Comparison of ENCODE assay signal across 23 mouse cellular contexts in genomic region chr3:105754184-105754583, GRCm38 (mm10). TPM values are rescaled to one million over a fixed set of nuclear protein-coding genes. Genes with fewer than 3 reads are reported as not detected.
DNase-seq lines count a peak whose midpoint lies in the region; ATAC-seq and TF ChIP-seq lines count a peak whose summit lies in the region.
"Had no signal": no experiment of that assay in that cellular context is flagged by ENCODE, and none has a peak within 500 bp of the region (broad histone marks: within the 10 kb centered on the region; RNA-seq: fewer than 3 reads in every experiment).

No protein-coding gene starts in this region.

- no peaks in the 10 kb centered on the region for H3K36me3 ChIP-seq in forebrain, embryonic 14.5 days (ENCODE audit: control insufficient read depth, insufficient read depth, low read length)
- H3K36me3 ChIP-seq in forebrain, embryonic 15.5 days = no peaks in the 10 kb centered on the region
- H3K36me3 ChIP-seq in intestine, postnatal 0 days (ENCODE audit: control insufficient read depth, insufficient read depth) = peaks cover 3% of the 10 kb centered on the region; the same call in 1 of the 2 replicates
- H3K36me3 ChIP-seq in intestine, embryonic 16.5 days (ENCODE audit: control insufficient read depth, insufficient read depth, low read length) = no peaks in the 10 kb centered on the region
- H3K36me3 ChIP-seq: embryonic facial prominence, embryonic 12.5 days; hindbrain, embryonic 13.5 days; intestine, embryonic 15.5 days had no signal

- H3K27me3 ChIP-seq in forebrain, embryonic 14.5 days (replicated peaks; ENCODE audit: control insufficient read depth, insufficient read depth, low read length) = no peaks in the 10 kb centered on the region
- no peaks in the 10 kb centered on the region for H3K27me3 ChIP-seq in forebrain, embryonic 15.5 days
- no peaks in the 10 kb centered on the region for H3K27me3 ChIP-seq in intestine, postnatal 0 days (replicated peaks; ENCODE audit: control insufficient read depth, insufficient read depth, low read length)
- no peaks in the 10 kb centered on the region for H3K27me3 ChIP-seq in intestine, embryonic 16.5 days (replicated peaks; ENCODE audit: control insufficient read depth, insufficient read depth, low read length)
- H3K27me3 ChIP-seq: CH12.LX; embryonic facial prominence, embryonic 12.5 days; embryonic facial prominence, embryonic 15.5 days; hindbrain, embryonic 13.5 days; intestine, embryonic 15.5 days had no signal

- no peak for ATAC-seq in forebrain, embryonic 14.5 days
- no peak for ATAC-seq in forebrain, embryonic 15.5 days (replicated peaks)
- ATAC-seq in intestine, postnatal 0 days = no peak
- no peak for ATAC-seq in intestine, embryonic 16.5 days
- ATAC-seq: forebrain, embryonic 16.5 days; hindbrain, embryonic 16.5 days; intestine, embryonic 15.5 days had no signal

- no peaks in the 10 kb centered on the region for H3K4me1 ChIP-seq in forebrain, embryonic 14.5 days (ENCODE audit: control insufficient read depth, insufficient read depth, low read length)
- 0 out of 2 replicates have a peak, but pooled peaks cover 11% of the 10 kb centered on the region for H3K4me1 ChIP-seq in forebrain, embryonic 15.5 days
- no peaks in the 10 kb centered on the region for H3K4me1 ChIP-seq in intestine, postnatal 0 days (replicated peaks; ENCODE audit: control insufficient read depth, insufficient read depth, low read length)
- peaks cover 2% of the 10 kb centered on the region; the same call in 1 of the 2 replicates for H3K4me1 ChIP-seq in intestine, embryonic 16.5 days (ENCODE audit: control insufficient read depth, insufficient read depth, low read length)
- H3K4me1 ChIP-seq: intestine, embryonic 15.5 days had no signal

- no peak overlapping the region for H3K4me3 ChIP-seq in forebrain, embryonic 14.5 days (ENCODE audit: low read depth, low read length)
- H3K4me3 ChIP-seq in forebrain, embryonic 15.5 days = no peak overlapping the region
- no peak overlapping the region for H3K4me3 ChIP-seq in intestine, postnatal 0 days (ENCODE audit: low read depth, low read length)
- no peak overlapping the region for H3K4me3 ChIP-seq in intestine, embryonic 16.5 days (ENCODE audit: low read length)
- H3K4me3 ChIP-seq: embryonic facial prominence, embryonic 12.5 days; embryonic facial prominence, embryonic 15.5 days; hindbrain, embryonic 13.5 days; intestine, embryonic 15.5 days had no signal

- no peak overlapping the region for H3K4me2 ChIP-seq in forebrain, embryonic 14.5 days (ENCODE audit: low read length)
- H3K4me2 ChIP-seq in forebrain, embryonic 15.5 days (replicated peaks) = no peak overlapping the region
- H3K4me2 ChIP-seq in intestine, postnatal 0 days (replicated peaks; ENCODE audit: low read depth) = no peak overlapping the region
- no peak overlapping the region for H3K4me2 ChIP-seq in intestine, embryonic 16.5 days (ENCODE audit: low read depth, low read length)
- H3K4me2 ChIP-seq: embryonic facial prominence, embryonic 12.5 days; embryonic facial prominence, embryonic 15.5 days; heart, embryonic 11.5 days; hindbrain, embryonic 13.5 days; intestine, embryonic 15.5 days had no signal

- H3K27ac ChIP-seq in forebrain, embryonic 14.5 days (ENCODE audit: low read depth, low read length) = no peak overlapping the region
- no peak overlapping the region for H3K27ac ChIP-seq in forebrain, embryonic 15.5 days (replicated peaks)
- no peak overlapping the region for H3K27ac ChIP-seq in intestine, postnatal 0 days (ENCODE audit: low read depth, low read length)
- no peak overlapping the region for H3K27ac ChIP-seq in intestine, embryonic 16.5 days (ENCODE audit: low read length)
- H3K27ac ChIP-seq: embryonic facial prominence, embryonic 12.5 days; embryonic facial prominence, embryonic 15.5 days; hindbrain, embryonic 13.5 days; intestine, embryonic 15.5 days had no signal

- peak; percentile 3 for DNase-seq in forebrain, embryonic 14.5 days (ENCODE audit: low spot score)
- peak; percentile 9 for DNase-seq in retina, embryonic 14.5 days (ENCODE audit: low spot score)
- no peak for DNase-seq in retina, postnatal 1 day
- DNase-seq: adrenal gland, adult 2 months; adrenal gland, postnatal 14 days; B cell, adult 2 months; cerebellum, adult 11 months; cerebellum, adult 2 months; cerebellum, adult 9-11 months; cerebellum, postnatal 25 days; gastrocnemius, postnatal 14 days had no signal

- 75% methylated on average over 2 of the region's 3 CpGs for WGBS in forebrain, embryonic 14.5 days
- WGBS in forebrain, embryonic 15.5 days = 75% methylated on average over 3 of the region's 3 CpGs
- WGBS in intestine, postnatal 0 days = 78% methylated on average over 3 of the region's 3 CpGs
- 74% methylated on average over 3 of the region's 3 CpGs for WGBS in intestine, embryonic 16.5 days

- H3K9me3 ChIP-seq in forebrain, embryonic 14.5 days (replicated peaks; ENCODE audit: control insufficient read depth, low read length) = no peaks in the 10 kb centered on the region
- no peaks in the 10 kb centered on the region for H3K9me3 ChIP-seq in forebrain, embryonic 15.5 days
- H3K9me3 ChIP-seq in intestine, postnatal 0 days (ENCODE audit: control insufficient read depth) = no peaks in the 10 kb centered on the region
- no peaks in the 10 kb centered on the region for H3K9me3 ChIP-seq in intestine, embryonic 16.5 days (ENCODE audit: control insufficient read depth, low read length)
- H3K9me3 ChIP-seq: embryonic facial prominence, embryonic 12.5 days; embryonic facial prominence, embryonic 15.5 days; G1E; hindbrain, embryonic 13.5 days; intestine, embryonic 15.5 days had no signal

- no peak overlapping the region for H3K9ac ChIP-seq in forebrain, embryonic 14.5 days (ENCODE audit: low read length)
- H3K9ac ChIP-seq in forebrain, embryonic 15.5 days (replicated peaks) = no peak overlapping the region
- no peak overlapping the region for H3K9ac ChIP-seq in intestine, postnatal 0 days (ENCODE audit: low read depth, low read length)
- no peak overlapping the region for H3K9ac ChIP-seq in intestine, embryonic 16.5 days (ENCODE audit: low read depth, low read length)
- H3K9ac ChIP-seq: embryonic facial prominence, embryonic 12.5 days; embryonic facial prominence, embryonic 15.5 days; hindbrain, embryonic 13.5 days; intestine, embryonic 15.5 days had no signal

- TF ChIP-seq CTCF in intestine, postnatal 0 days (IDR thresholded peaks at IDR 0.05; ENCODE audit: low read depth) = peak; percentile 19; the same call in 1 of the 2 replicates

RNA-seq across cellular contexts. Expression of gene Rap1a, which starts 47.0 kb away (rescaled TPM):
- 48.1 and 69.3 TPM in 2 replicates for polyA plus RNA-seq in forebrain, embryonic 14.5 days (2014; fragmentation: Nextera tagmentation; extraction: Ambion mirVana)
- polyA plus RNA-seq in forebrain, embryonic 15.5 days (2015; fragmentation: Nextera tagmentation; extraction: Ambion mirVana) = 76.3 and 78.3 TPM in 2 replicates
- 119 and 121 TPM in 2 replicates for polyA plus RNA-seq in intestine, postnatal 0 days (2015; fragmentation: Nextera tagmentation; extraction: Ambion mirVana)
- polyA plus RNA-seq in intestine, embryonic 16.5 days (2015; fragmentation: Nextera tagmentation; extraction: Ambion mirVana) = 104 and 107 TPM in 2 replicates

RNA-seq across cellular contexts. Expression of gene Inka2, which starts 49.8 kb away (rescaled TPM):
- polyA plus RNA-seq in forebrain, embryonic 14.5 days (2014; fragmentation: Nextera tagmentation; extraction: Ambion mirVana) = 0.74 and 1.1 TPM in 2 replicates
- polyA plus RNA-seq in forebrain, embryonic 15.5 days (2015; fragmentation: Nextera tagmentation; extraction: Ambion mirVana) = 3.1 and 3.3 TPM in 2 replicates
- polyA plus RNA-seq in intestine, postnatal 0 days (2015; fragmentation: Nextera tagmentation; extraction: Ambion mirVana) = 1.5 and 2.3 TPM in 2 replicates
- 1.6 and 1.7 TPM in 2 replicates for polyA plus RNA-seq in intestine, embryonic 16.5 days (2015; fragmentation: Nextera tagmentation; extraction: Ambion mirVana)
